8 mouse cellular contexts compared by ENCODE assay signal in the genomic region with DNA sequence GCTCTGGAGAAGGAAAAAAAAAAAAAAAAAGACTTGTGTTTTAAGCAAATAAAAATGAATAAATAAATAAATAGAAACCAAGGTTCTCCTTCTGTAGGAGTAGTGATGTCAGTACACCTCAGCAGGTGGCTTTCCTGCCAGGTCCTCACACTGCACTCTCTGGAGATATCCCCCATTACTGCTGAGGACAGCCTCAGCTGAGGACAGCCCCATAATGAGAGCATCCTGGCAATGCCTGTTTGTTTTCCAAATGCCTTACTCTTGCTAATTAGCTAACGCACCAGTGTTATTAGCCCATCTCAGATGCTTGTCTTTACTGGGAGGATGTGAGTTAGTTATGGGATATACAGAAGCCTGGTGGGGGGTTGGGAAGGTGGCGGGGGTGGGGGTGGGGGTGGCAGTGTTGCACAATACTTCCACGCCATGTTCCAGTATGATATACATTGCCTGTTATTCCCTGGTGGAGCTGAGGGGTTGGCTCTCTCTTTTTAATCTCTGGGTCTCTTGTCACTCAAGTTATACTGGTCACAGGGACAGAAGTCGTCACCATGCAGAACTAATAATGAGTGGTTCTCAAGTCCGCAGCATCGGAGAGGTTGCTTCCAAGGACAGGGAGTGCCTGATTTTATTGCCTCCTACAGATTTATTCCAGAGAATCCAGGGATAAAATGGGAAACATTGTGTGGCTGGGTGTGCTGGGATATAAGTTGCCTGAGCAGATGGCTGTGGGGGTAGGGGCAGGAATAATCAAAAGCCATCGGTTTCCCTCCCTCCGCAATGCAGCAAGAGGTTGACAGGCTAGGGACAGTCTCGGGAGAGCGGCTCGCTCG.
DNase-seq lines count a peak whose midpoint lies in the region; ATAC-seq and TF ChIP-seq lines count a peak whose summit lies in the region.

No protein-coding gene starts in this region.

- 17% methylated on average over 11 of the region's 12 CpGs for WGBS in embryonic facial prominence, embryonic 14.5 days
- WGBS in neural tube, embryonic 13.5 days = 6% methylated on average over 12 of the region's 12 CpGs

- no peak for TF ChIP-seq CTCF in layer of hippocampus, adult 2 months (conservative IDR thresholded peaks at IDR 0.05)

- no peak overlapping the region for H3K27ac ChIP-seq in embryonic facial prominence, embryonic 14.5 days (replicated peaks; ENCODE audit: low read depth, low read length)
- peak overlapping the region; percentile 73 for H3K27ac ChIP-seq in layer of hippocampus, adult 2 months
- H3K27ac ChIP-seq in neural tube, embryonic 13.5 days (replicated peaks) = peak overlapping the region; percentile 84

- no peak overlapping the region for H3K4me3 ChIP-seq in embryonic facial prominence, embryonic 14.5 days (ENCODE audit: low read depth, low read length)
- peak overlapping the region; percentile 40 for H3K4me3 ChIP-seq in layer of hippocampus, adult 2 months
- peak overlapping the region; percentile 15 for H3K4me3 ChIP-seq in neural tube, embryonic 13.5 days

- peak; percentile 81 for ATAC-seq in embryonic facial prominence, embryonic 14.5 days (ENCODE audit: low read depth)
- ATAC-seq in neural tube, embryonic 13.5 days (ENCODE audit: low read depth) = peak; percentile 77; the same call in 1 of the 2 replicates

- peak; percentile 51 to 83 for DNase-seq in layer of hippocampus, adult 18-20 months (ENCODE audit: low spot score in 2 of 2)
- no peak for DNase-seq in layer of hippocampus, postnatal 25 days (ENCODE audit: extremely low spot score in 1 of 2, low spot score in 1 of 2)
- DNase-seq in embryonic facial prominence, embryonic 14.5 days (ENCODE audit: low spot score) = peak; percentile 40
- peak; percentile 63 to 64 for DNase-seq in layer of hippocampus, adult 2 months (ENCODE audit: low spot score in 2 of 2)
- DNase-seq in adrenal gland, adult 18-20 months (ENCODE audit: low spot score in 2 of 2) = no peak
- DNase-seq in ovary, postnatal 14 days (ENCODE audit: low spot score) = no peak
- DNase-seq in urinary bladder, postnatal 4 days (ENCODE audit: low spot score in 2 of 2) = no peak

- peak overlapping the region; percentile 24; the same call in 1 of the 2 replicates for H3K4me2 ChIP-seq in embryonic facial prominence, embryonic 14.5 days (ENCODE audit: low read depth, low read length)
- peak overlapping the region; percentile 51 for H3K4me2 ChIP-seq in neural tube, embryonic 13.5 days

- H3K27me3 ChIP-seq in embryonic facial prominence, embryonic 14.5 days (replicated peaks; ENCODE audit: control insufficient read depth, insufficient read depth, low read length) = no peaks in the 10 kb centered on the region
- H3K27me3 ChIP-seq in neural tube, embryonic 13.5 days = no peaks in the 10 kb centered on the region

- no peaks in the 10 kb centered on the region for H3K36me3 ChIP-seq in embryonic facial prominence, embryonic 14.5 days (ENCODE audit: control insufficient read depth, insufficient read depth, low read length)
- H3K36me3 ChIP-seq in neural tube, embryonic 13.5 days = no peaks in the 10 kb centered on the region

- peaks cover 7% of the 10 kb centered on the region for H3K4me1 ChIP-seq in embryonic facial prominence, embryonic 14.5 days (ENCODE audit: control insufficient read depth, insufficient read depth, low read length)
- H3K4me1 ChIP-seq in neural tube, embryonic 13.5 days (replicated peaks) = peaks cover 29% of the 10 kb centered on the region

- peak overlapping the region; percentile 19; the same call in 1 of the 2 replicates for H3K9ac ChIP-seq in embryonic facial prominence, embryonic 14.5 days (ENCODE audit: low read depth, low read length)
- H3K9ac ChIP-seq in neural tube, embryonic 13.5 days = peak overlapping the region; percentile 32

- H3K9me3 ChIP-seq in embryonic facial prominence, embryonic 14.5 days (ENCODE audit: control insufficient read depth, low read length) = 0 out of 2 replicates have a peak, but pooled peaks cover 4% of the 10 kb centered on the region
- H3K9me3 ChIP-seq in neural tube, embryonic 13.5 days = no peaks in the 10 kb centered on the region

Comparison
In these comparisons a context has a peak if more than half of its experiments do, and no peak if none do; other contexts are left out.
1. DNase-seq: peak in layer of hippocampus, adult 18-20 months (2 of 2), embryonic facial prominence, embryonic 14.5 days (single experiment) and layer of hippocampus, adult 2 months (2 of 2); none in layer of hippocampus, postnatal 25 days (0 of 2), adrenal gland, adult 18-20 months (0 of 2), ovary, postnatal 14 days (single experiment) and urinary bladder, postnatal 4 days (0 of 2).